In genomic region chr1:125435018-125435368, GRCm38 (mm10) we compare ENCODE assay signal across 8 mouse cellular contexts. TPM values are rescaled to one million over a fixed set of nuclear protein-coding genes. Genes with fewer than 3 reads are reported as not detected.
DNase-seq lines count a peak whose midpoint lies in the region; ATAC-seq and TF ChIP-seq lines count a peak whose summit lies in the region.

No protein-coding gene starts in this region.

- peak overlapping the region; percentile 96 for H3K4me3 ChIP-seq in heart, embryonic 15.5 days
- H3K4me3 ChIP-seq in MEL (ENCODE audit: control insufficient read depth in 1 of 2, insufficient read depth in 1 of 2, low read depth in 2 of 2, low read length in 2 of 2) (peak overlapping the region; percentile 65 to 85), macrophage (ENCODE audit: inconsistent target) (peak overlapping the region; percentile 72)
- H3K4me3 ChIP-seq in forebrain, embryonic 16.5 days (replicated peaks; ENCODE audit: low read length), result peak overlapping the region; percentile 88

- H3K4me1 ChIP-seq in heart, embryonic 15.5 days (replicated peaks), result peaks cover 29% of the 10 kb centered on the region
- H3K4me1 ChIP-seq in MEL (ENCODE audit: control insufficient read depth in 1 of 2, insufficient read depth in 2 of 2, low read length in 2 of 2), result peaks cover 11 to 23% of the 10 kb centered on the region in 2 experiments
- H3K4me1 ChIP-seq in forebrain, embryonic 16.5 days (replicated peaks; ENCODE audit: control insufficient read depth, insufficient read depth, low read length), result peaks cover 18% of the 10 kb centered on the region

- H3K9ac ChIP-seq in heart, embryonic 15.5 days, result peak overlapping the region; percentile 96
- H3K9ac ChIP-seq in MEL (ENCODE audit: control insufficient read depth, low read depth, low read length, poor library complexity, severe bottlenecking), result peak overlapping the region; percentile 90
- peak overlapping the region; percentile 94 for H3K9ac ChIP-seq in forebrain, embryonic 16.5 days (replicated peaks; ENCODE audit: low read depth, low read length)

- H3K9me3 ChIP-seq in heart, embryonic 15.5 days (replicated peaks), result no peaks in the 10 kb centered on the region
- no peaks in the 10 kb centered on the region for H3K9me3 ChIP-seq in MEL (replicated peaks; ENCODE audit: insufficient read depth, low read length)
- H3K9me3 ChIP-seq in forebrain, embryonic 16.5 days (ENCODE audit: control insufficient read depth, low read length), result no peaks in the 10 kb centered on the region

- ATAC-seq in heart, embryonic 15.5 days (replicated peaks; ENCODE audit: insufficient number of reproducible peaks, insufficient read depth, low FRiP score, low read depth), result no peak; the same call in 1 of the 2 replicates
- no peak for ATAC-seq in forebrain, embryonic 16.5 days

- no peaks in the 10 kb centered on the region for H3K36me3 ChIP-seq in heart, embryonic 15.5 days
- H3K36me3 ChIP-seq in MEL (ENCODE audit: control insufficient read depth in 1 of 2, insufficient read depth in 2 of 2, low read length in 2 of 2) (peaks cover 0 to 53% of the 10 kb centered on the region in 2 experiments; a peak in 3 of 4 replicates), macrophage (ENCODE audit: inconsistent target) (no peaks in the 10 kb centered on the region)
- no peaks in the 10 kb centered on the region for H3K36me3 ChIP-seq in forebrain, embryonic 16.5 days (ENCODE audit: control insufficient read depth, insufficient read depth)

- no peak for TF ChIP-seq RAD21 in MEL (IDR thresholded peaks at IDR 0.05; ENCODE audit: low read depth, low read length)

- TF ChIP-seq CTCF in MEL (IDR thresholded peaks at IDR 0.05 in 2 of 3, conservative IDR thresholded peaks at IDR 0.05 in 1 of 3; ENCODE audit: control insufficient read depth in 1 of 3, insufficient read depth in 1 of 3, low read depth in 2 of 3, low read length in 3 of 3, poor library complexity in 1 of 3, severe bottlenecking in 1 of 3), result no peak

- TF ChIP-seq POLR2A in MEL (IDR thresholded peaks at IDR 0.05; ENCODE audit: control insufficient read depth in 1 of 2, insufficient read depth in 1 of 2, low read depth in 1 of 2, low read length in 2 of 2, poor library complexity in 1 of 2), result peak in 1 of 2 experiments; percentile 32; a peak in 1 of 4 replicates

- peaks cover 41% of the 10 kb centered on the region for H3K79me2 ChIP-seq in MEL (ENCODE audit: control insufficient read depth, insufficient read depth, low read length, poor library complexity)
- peaks cover 60% of the 10 kb centered on the region for H3K79me2 ChIP-seq in macrophage (ENCODE audit: inconsistent target)

- peak overlapping the region; percentile 100 for H3K27ac ChIP-seq in heart, embryonic 15.5 days
- H3K27ac ChIP-seq in MEL (ENCODE audit: control insufficient read depth, low read depth, low read length), result peak overlapping the region; percentile 82
- H3K27ac ChIP-seq in forebrain, embryonic 16.5 days (ENCODE audit: low read length), result peak overlapping the region; percentile 95
- peak overlapping the region; percentile 96 for H3K27ac ChIP-seq in macrophage

- H3K27me3 ChIP-seq in heart, embryonic 15.5 days, result no peaks in the 10 kb centered on the region
- no peaks in the 10 kb centered on the region for H3K27me3 ChIP-seq in MEL (ENCODE audit: control insufficient read depth in 1 of 2, insufficient read depth in 2 of 2, low read length in 2 of 2)
- H3K27me3 ChIP-seq in forebrain, embryonic 16.5 days (replicated peaks; ENCODE audit: control insufficient read depth, insufficient read depth, low read length), result no peaks in the 10 kb centered on the region

- 0% methylated on average over 15 of the region's 23 CpGs for WGBS in heart, embryonic 15.5 days
- WGBS in forebrain, embryonic 16.5 days, result 0% methylated on average over 19 of the region's 23 CpGs
- WGBS in macrophage (ENCODE audit: missing documents), result 0% methylated on average over 8 of the region's 23 CpGs

- no peak for DNase-seq in heart, adult 11 months
- no peak for DNase-seq in MEL (ENCODE audit: low read depth, low spot score)
- DNase-seq in cerebellum, adult 18-20 months, result no peak
- no peak for DNase-seq in left cerebral cortex, adult 11 months (ENCODE audit: low spot score)
- no peak for DNase-seq in cerebellum, adult 8-10 months

- peak overlapping the region; percentile 62 for H3K4me2 ChIP-seq in heart, embryonic 15.5 days
- peak overlapping the region; percentile 63 for H3K4me2 ChIP-seq in forebrain, embryonic 16.5 days (ENCODE audit: low read length)

- no peak for TF ChIP-seq EP300 in MEL (IDR thresholded peaks at IDR 0.05; ENCODE audit: low read depth in 1 of 2, low read length in 2 of 2)

TF ChIP-seq in MEL, 35 proteins besides CTCF, POLR2A, EP300 and RAD21:
- no peak for TF ChIP-seq POLR2AphosphoS2 (IDR thresholded peaks at IDR 0.05; ENCODE audit: low read length)

RNA-seq across cellular contexts. Expression of gene Actr3, which starts 0.5 kb away (rescaled TPM):
- 267 and 292 TPM in 2 replicates for polyA plus RNA-seq in heart, embryonic 15.5 days (2015; fragmentation: Nextera tagmentation; extraction: Ambion mirVana)
- total RNA-seq in MEL (2012; rRNA removed), result 154 and 191 TPM in 2 replicates
- polyA plus RNA-seq in MEL (2012; ENCODE audit: insufficient read depth in 1 of 2, insufficient read length in 2 of 2, low read depth in 1 of 2, low replicate concordance in 2 of 2, missing spikeins in 1 of 2), result 100 to 1,000 TPM in 1 of 2 experiments, not detected in 1; 211 TPM
- polyA plus RNA-seq in forebrain, embryonic 16.5 days (2015; fragmentation: Nextera tagmentation; extraction: Ambion mirVana), result 241 and 250 TPM in 2 replicates
- 1,000 to 10,000 TPM in 15 of 26 experiments, 100 to 1,000 TPM in 11; 551 to 1,238 (median 1,043) TPM for total RNA-seq in macrophage (2018; cell fraction: chromatin; rRNA removed)
- 1,000 to 10,000 TPM in 2 of 26 experiments, 100 to 1,000 TPM in 24; 758 to 1,101 (median 899) TPM for total RNA-seq in macrophage (2018; cell fraction: cytosol; rRNA removed)
- total RNA-seq in macrophage (2018; cell fraction: nucleus; rRNA removed), result 1,000 to 10,000 TPM in 5 of 26 experiments, 100 to 1,000 TPM in 21; 496 to 1,177 (median 835) TPM
- polyA plus RNA-seq in macrophage (2018), result 655 to 1,117 TPM (median 796 TPM) in 3 replicates
